Mouse (Mus musculus) heart, postnatal 0 days (tissue): ENCODE data around the gene Car12.

Experiments
- CTCF ChIP-seq: IDR thresholded peaks from 2 replicates; pipeline ENCODE4 v1.5.1; 2016; ENCODE audit warnings: antibody characterized with exemption, control low read depth, low read depth
- EP300 ChIP-seq: IDR thresholded peaks from 2 replicates; pipeline ENCODE4 v1.6.1; 2016; ENCODE audit warnings: antibody characterized with exemption, low read depth

DNA sequence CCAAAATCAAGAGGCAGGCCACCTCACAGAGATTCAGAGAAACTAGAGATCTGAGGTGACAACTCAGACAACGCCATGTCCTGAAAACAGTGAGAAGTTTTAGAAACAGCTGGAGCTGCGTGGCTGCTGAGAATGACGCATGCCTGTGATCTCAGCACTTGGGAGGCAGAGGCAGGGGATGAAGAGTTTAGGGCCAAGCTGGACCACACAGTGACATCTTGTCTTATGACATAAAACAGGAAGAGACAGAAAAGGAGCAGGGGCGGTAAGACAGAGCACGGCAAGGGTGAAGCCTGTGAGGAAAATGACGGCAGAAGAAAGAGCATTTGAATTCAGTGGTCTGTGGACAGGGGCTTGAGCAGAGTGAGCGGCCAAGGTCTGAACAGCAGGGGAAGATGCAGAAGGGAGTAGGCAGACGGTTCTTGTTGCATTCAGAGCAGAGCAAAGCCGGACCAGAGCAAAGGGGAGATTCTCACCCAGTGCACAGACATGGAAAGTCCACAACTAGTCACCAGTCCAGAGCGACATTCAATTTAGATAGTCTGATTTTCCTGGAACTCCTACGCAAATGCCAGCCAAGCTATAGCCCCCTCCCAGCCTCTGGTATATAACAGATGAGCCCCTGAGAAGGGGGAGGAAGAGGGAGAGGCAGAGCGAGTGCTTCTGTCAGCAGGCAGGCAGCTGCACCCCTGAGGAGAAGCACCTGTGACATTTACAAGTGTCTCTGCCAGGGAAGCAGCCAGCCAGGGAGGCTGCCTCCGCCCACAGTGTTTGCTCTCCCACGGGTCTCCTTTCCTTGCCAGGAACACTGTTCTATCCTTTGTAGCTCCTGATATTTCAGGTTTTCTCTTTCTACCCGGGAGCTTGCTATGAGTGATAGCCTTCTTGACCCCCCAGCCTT, 19.6 kb downstream of the Car12 start:
- TF ChIP-seq CTCF = no peak
- no peak for TF ChIP-seq EP300
